Mouse (Mus musculus): ENCODE measurements at regions not wholly inside any gene's neighbourhood (a gene's known extent, or its start where the extent isn't known, plus 50 kb on each side); places are given as distances from the start of the nearest gene placed in this dataset.

GRCm38 (mm10) chr10:126070984-126071713, 105.2 kb downstream of the Lrig3 start:
- CTCF ChIA-PET, result interaction anchor here (0.6 kb wide), 1 partner anchor 311 kb away, joined by 4 read pairs; no protein-coding TSS in a partner anchor

- CTCF ChIA-PET, result interaction anchor here (0.6 kb wide), 1 partner anchor 311 kb away, joined by 4 read pairs; no protein-coding TSS in a partner anchor
These were observed 105.7 kb downstream of the Lrig3 start for GRCm38 (mm10) chr10:126071714-126072057.

DNA sequence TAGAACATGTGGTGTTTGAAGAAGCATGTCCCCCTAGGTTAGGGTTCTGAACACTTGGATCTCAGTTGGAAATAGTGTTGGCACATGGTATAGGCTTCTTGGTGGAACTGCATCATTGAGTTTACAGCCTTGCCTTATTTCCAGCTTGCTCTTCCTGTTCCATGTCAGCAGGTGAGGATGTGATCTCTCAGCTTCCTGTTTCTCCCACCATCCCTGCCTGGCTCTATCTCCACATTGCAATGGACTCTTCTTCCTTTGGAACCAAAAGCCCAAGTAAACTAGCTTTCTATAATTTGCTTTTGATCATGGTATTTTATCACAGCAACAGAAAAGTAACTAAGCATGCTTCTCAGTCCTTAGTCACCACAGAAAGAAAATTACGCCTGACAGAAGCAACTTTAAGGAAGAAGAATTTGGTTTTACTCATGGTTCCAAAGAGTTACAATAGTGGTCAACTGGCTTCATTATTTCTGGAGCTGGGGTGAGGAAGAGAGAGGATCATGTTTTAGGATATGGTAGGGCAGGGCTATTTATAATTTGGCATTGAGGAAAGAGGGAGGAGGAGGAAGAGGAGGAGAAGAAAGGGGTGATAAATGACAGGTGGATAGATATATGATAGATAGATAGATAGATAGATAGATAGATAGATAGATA, 111.5 kb downstream of the Lrig3 start:
- CTCF ChIA-PET, result no interaction called here

- CTCF ChIA-PET, result no interaction called here
These were observed 116.6 kb downstream of the Lrig3 start for GRCm38 (mm10) chr10:126082576-126082975.

- CTCF ChIA-PET, result no interaction called here
These were observed 120.7 kb downstream of the Lrig3 start for GRCm38 (mm10) chr10:126086684-126087083.

DNA sequence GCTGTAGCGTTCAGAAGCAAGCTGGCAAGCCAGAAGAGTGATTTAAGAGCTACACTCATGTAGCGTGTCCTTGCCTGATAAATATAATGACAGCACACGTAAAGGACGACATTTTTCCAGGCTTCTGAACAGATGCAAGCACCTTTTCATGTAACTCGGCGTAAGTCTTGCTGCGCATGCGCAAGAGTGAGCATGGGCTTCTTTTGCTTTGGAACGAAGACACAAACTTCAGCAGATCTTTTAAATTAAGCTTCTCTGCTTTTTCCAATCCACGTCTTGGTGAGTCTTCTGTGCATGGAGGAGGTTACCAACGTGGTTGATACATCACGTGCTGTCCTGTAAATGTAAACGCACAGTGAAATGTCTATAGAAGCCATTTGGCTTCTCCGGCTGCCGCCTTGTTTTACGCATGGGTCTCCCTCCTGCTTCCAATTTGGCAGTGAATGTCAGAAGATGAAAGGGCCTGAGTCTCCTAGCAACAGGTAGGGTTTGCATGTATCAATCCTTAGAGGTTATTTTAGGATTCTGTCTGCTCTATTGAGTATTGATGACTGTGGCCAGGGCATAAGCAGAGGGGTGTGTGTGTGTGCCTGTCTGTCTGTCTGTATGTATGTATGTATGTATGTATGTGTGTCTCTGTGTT, 128.4 kb downstream of the Lrig3 start:
- CTCF ChIA-PET, result no interaction called here

GRCm38 (mm10) chr10:126097896-126098295, 131.9 kb downstream of the Lrig3 start:
- CTCF ChIA-PET, result no interaction called here

DNA sequence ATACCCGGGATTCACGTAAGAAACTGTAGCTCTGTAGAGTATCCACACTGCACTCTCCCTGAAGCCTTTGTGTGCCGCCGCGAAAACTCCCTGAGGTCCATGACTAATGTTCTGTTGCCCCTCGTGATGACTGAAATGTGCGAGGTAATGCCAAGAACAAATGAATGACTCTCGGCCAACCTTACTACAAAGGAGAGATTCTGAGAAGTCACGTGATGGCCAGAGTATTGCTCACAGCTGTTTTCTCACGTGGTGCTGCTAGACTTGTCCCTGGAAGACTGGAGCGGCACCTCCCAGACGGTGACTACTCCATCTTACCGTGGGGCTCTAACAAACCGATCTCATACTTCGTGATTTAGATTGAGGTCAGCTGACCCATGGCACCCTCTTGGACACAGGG, 136.9 kb downstream of the Lrig3 start:
- CTCF ChIA-PET, result no interaction called here

DNA sequence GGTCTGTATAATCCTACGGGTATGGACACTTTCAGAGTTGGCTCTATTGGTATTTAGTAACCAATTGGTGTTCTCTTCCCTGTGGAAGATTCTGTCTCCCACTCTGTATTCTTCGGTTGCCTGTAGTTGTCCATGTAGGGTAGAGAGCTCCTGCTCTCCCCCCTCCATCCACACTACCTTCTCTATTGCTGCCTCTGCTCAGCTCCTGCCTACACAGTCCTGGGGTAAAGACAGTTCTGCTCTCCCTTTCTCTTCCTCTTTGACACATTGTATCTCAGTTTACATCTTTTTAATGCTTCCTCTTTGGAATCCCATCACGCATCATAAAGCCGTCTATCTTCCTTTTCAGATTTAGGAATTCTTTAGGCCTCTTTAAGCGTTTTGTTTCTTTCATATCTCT, 147.1 kb downstream of the Lrig3 start:
- CTCF ChIA-PET, result no interaction called here

DNA sequence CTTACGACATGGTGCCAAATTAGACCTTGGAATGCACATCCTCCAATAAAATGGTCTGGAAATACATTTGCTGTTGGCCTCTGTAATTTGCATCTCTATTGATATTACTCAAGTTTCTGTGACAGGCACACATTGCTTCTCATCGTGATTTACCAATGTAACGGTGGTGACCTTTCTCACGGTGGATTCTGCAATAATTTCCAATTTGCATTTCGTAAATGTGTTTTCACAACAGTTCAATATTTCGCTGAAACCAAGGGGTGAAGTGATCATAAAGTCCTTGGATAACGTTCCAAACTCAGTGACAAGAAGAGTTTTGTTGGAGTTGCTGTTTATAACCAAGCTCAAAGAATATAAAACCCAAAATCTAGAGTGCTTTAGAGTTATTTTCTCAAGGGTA, 149.4 kb downstream of the Lrig3 start:
- CTCF ChIA-PET, result no interaction called here

DNA sequence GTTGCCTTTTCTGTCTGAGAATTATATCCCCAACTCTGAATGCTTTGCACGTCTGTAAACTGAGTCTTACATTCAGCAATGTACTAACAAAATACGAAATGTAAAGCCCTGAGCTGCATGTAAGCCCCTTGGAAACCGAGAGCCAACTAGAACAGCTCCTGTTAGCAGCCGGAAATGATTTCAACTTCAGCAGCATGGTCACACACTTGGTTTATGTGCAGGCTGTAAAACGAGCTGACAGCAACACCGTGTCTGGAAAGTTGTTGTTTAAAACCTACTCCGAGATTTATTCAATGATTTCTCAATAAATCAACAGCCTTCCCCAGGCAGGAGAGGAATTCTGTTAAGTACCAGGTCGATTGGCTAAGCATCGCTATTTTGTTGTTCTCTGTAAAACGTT, 155.7 kb downstream of the Lrig3 start:
- CTCF ChIA-PET, result no interaction called here

- CTCF ChIA-PET, result no interaction called here
These were observed 156.5 kb downstream of the Lrig3 start for GRCm38 (mm10) chr10:126122504-126122903.

GRCm38 (mm10) chr10:126133188-126133587, 167.2 kb downstream of the Lrig3 start:
- CTCF ChIA-PET, result no interaction called here

GRCm38 (mm10) chr10:126133957-126134356, 168.0 kb downstream of the Lrig3 start:
- CTCF ChIA-PET, result no interaction called here

GRCm38 (mm10) chr10:126138585-126138984, 172.6 kb downstream of the Lrig3 start:
- CTCF ChIA-PET, result no interaction called here

- CTCF ChIA-PET, result no interaction called here
These were observed 175.6 kb downstream of the Lrig3 start for GRCm38 (mm10) chr10:126141586-126141985.

DNA sequence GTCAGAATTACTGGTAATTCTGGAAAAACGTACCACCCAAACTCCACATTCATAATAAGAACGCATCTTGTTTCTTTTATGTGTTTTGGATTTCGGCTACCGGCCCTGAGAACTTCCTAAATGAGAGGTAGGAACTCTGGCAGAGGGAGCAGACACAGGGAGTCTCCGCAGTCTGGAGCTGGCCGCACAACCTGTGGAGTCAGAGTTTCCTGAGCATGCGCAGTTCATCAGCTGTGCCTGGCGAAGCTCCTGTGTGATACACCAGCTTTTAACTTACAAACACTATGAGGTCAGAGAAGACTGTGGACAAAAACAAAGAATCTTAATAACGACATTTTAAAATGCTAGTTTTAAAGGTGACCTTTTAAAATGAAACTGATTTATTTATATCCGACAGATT, 177.9 kb downstream of the Lrig3 start:
- CTCF ChIA-PET, result no interaction called here

- CTCF ChIA-PET, result no interaction called here
These were observed 178.7 kb downstream of the Lrig3 start for GRCm38 (mm10) chr10:126144609-126145202.

DNA sequence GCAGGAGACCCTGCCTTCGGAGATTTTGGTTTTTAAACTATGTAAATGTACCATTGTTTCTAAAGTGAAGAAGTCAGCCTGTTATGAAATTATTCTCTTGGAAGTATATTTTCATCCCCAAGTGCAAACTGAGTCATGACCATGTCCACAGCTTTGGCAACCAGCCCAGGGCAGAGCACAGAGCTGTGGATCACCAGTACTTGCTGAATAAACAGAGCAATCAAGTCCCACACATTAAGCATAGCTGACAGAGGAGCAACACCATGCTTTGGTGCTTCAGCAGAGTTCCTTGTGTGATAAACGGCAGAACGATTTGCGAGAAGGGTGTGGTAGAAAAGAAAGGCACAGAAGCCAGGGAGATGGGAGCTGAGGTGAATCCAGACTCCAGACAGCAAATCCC, 191.3 kb downstream of the Lrig3 start:
- CTCF ChIA-PET, result no interaction called here

GRCm38 (mm10) chr10:126165215-126165614, 199.2 kb downstream of the Lrig3 start:
- CTCF ChIA-PET, result no interaction called here

- CTCF ChIA-PET, result no interaction called here
These were observed 203.3 kb downstream of the Lrig3 start for GRCm38 (mm10) chr10:126169095-126169873.

DNA sequence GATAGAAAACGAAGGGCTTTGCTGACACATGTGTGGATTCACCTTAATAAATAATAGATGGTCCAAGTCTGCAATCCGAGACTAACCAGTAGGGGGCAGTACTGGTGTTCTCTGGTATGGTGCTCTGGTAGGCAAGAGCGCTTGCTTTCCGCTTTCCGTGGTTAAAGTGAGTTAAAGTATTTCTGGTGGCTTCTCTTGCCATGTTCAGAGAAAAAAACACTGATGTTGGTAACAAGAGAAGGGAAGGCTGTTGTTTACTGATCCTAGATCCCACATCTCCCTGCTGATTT, 203.9 kb downstream of the Lrig3 start:
- CTCF ChIA-PET, result no interaction called here
